In genomic region chr1:72825286-72825685, GRCm38 (mm10) we compare ENCODE assay signal across 7 mouse cellular contexts. TPM values are rescaled to one million over a fixed set of nuclear protein-coding genes. Genes with fewer than 3 reads are reported as not detected.
DNase-seq lines count a peak whose midpoint lies in the region; ATAC-seq and TF ChIP-seq lines count a peak whose summit lies in the region.

No protein-coding gene starts in this region.

- H3K4me1 ChIP-seq in lung, embryonic 14.5 days (ENCODE audit: insufficient read depth) = no peaks in the 10 kb centered on the region
- peaks cover 37% of the 10 kb centered on the region for H3K4me1 ChIP-seq in forebrain, embryonic 13.5 days
- H3K4me1 ChIP-seq in limb, embryonic 13.5 days = peaks cover 38% of the 10 kb centered on the region
- H3K4me1 ChIP-seq in stomach, embryonic 14.5 days (ENCODE audit: control insufficient read depth, insufficient read depth, low read length) = peaks cover 22% of the 10 kb centered on the region

- no peaks in the 10 kb centered on the region for H3K36me3 ChIP-seq in lung, embryonic 14.5 days (ENCODE audit: insufficient read depth)
- H3K36me3 ChIP-seq in forebrain, embryonic 13.5 days (ENCODE audit: poor library complexity, severe bottlenecking) = peaks cover 13% of the 10 kb centered on the region
- peaks cover 5% of the 10 kb centered on the region; the same call in 1 of the 2 replicates for H3K36me3 ChIP-seq in limb, embryonic 13.5 days
- H3K36me3 ChIP-seq in stomach, embryonic 14.5 days (ENCODE audit: control insufficient read depth, insufficient read depth, low read length) = peaks cover 6% of the 10 kb centered on the region; the same call in 1 of the 2 replicates

- H3K4me2 ChIP-seq in lung, embryonic 14.5 days = peak overlapping the region; percentile 98
- peak overlapping the region; percentile 76 for H3K4me2 ChIP-seq in forebrain, embryonic 13.5 days
- peak overlapping the region; percentile 98 for H3K4me2 ChIP-seq in limb, embryonic 13.5 days (replicated peaks)
- H3K4me2 ChIP-seq in stomach, embryonic 14.5 days (replicated peaks; ENCODE audit: low read depth, low read length) = peak overlapping the region; percentile 94

- peak overlapping the region; percentile 36; the same call in 1 of the 2 replicates for H3K27ac ChIP-seq in lung, embryonic 14.5 days (ENCODE audit: low read depth)
- H3K27ac ChIP-seq in forebrain, embryonic 13.5 days = peak overlapping the region; percentile 88; the same call in 1 of the 2 replicates
- peak overlapping the region; percentile 74; the same call in 1 of the 2 replicates for H3K27ac ChIP-seq in limb, embryonic 13.5 days
- H3K27ac ChIP-seq in stomach, embryonic 14.5 days (ENCODE audit: low read length) = peak overlapping the region; percentile 88; the same call in 1 of the 2 replicates

- peak; percentile 65 for DNase-seq in lung, embryonic 14.5 days
- DNase-seq in lung, postnatal 25 days (ENCODE audit: low spot score) = no peak
- no peak for DNase-seq in thymus, postnatal 10 days (ENCODE audit: low spot score in 2 of 2)
- no peak for DNase-seq in adrenal gland, postnatal 14 days

- no peak for ATAC-seq in lung, embryonic 14.5 days (ENCODE audit: insufficient read depth)
- ATAC-seq in forebrain, embryonic 13.5 days = no peak
- ATAC-seq in limb, embryonic 13.5 days (ENCODE audit: low FRiP score, low read depth) = no peak
- no peak for ATAC-seq in stomach, embryonic 14.5 days (ENCODE audit: insufficient number of reproducible peaks, insufficient read depth, low FRiP score, low read depth)

- TF ChIP-seq CTCF in lung, embryonic 14.5 days (IDR thresholded peaks at IDR 0.05; ENCODE audit: low read depth) = no peak

- peaks cover 24% of the 10 kb centered on the region; the same call in 1 of the 2 replicates for H3K27me3 ChIP-seq in lung, embryonic 14.5 days (ENCODE audit: insufficient read depth, low read length)
- H3K27me3 ChIP-seq in forebrain, embryonic 13.5 days = no peaks in the 10 kb centered on the region
- H3K27me3 ChIP-seq in limb, embryonic 13.5 days = no peaks in the 10 kb centered on the region
- no peaks in the 10 kb centered on the region for H3K27me3 ChIP-seq in stomach, embryonic 14.5 days (ENCODE audit: control insufficient read depth, insufficient read depth, low read length)

- H3K4me3 ChIP-seq in lung, embryonic 14.5 days (ENCODE audit: low read depth, low read length) = peak overlapping the region; percentile 63
- H3K4me3 ChIP-seq in forebrain, embryonic 13.5 days = peak overlapping the region; percentile 75
- peak overlapping the region; percentile 80 for H3K4me3 ChIP-seq in limb, embryonic 13.5 days
- H3K4me3 ChIP-seq in stomach, embryonic 14.5 days (ENCODE audit: low read depth, low read length) = peak overlapping the region; percentile 79

- no peaks in the 10 kb centered on the region for H3K9me3 ChIP-seq in lung, embryonic 14.5 days (ENCODE audit: low read depth, low read length)
- H3K9me3 ChIP-seq in forebrain, embryonic 13.5 days (replicated peaks) = no peaks in the 10 kb centered on the region
- no peaks in the 10 kb centered on the region for H3K9me3 ChIP-seq in limb, embryonic 13.5 days
- no peaks in the 10 kb centered on the region for H3K9me3 ChIP-seq in stomach, embryonic 14.5 days (ENCODE audit: control insufficient read depth, low read depth, low read length)

- peak overlapping the region; percentile 67 for H3K9ac ChIP-seq in lung, embryonic 14.5 days
- peak overlapping the region; percentile 90 for H3K9ac ChIP-seq in forebrain, embryonic 13.5 days
- H3K9ac ChIP-seq in limb, embryonic 13.5 days = peak overlapping the region; percentile 81
- H3K9ac ChIP-seq in stomach, embryonic 14.5 days (replicated peaks; ENCODE audit: low read depth, low read length) = peak overlapping the region; percentile 68

- 1% methylated on average over 20 of the region's 20 CpGs for WGBS in lung, embryonic 14.5 days
- WGBS in forebrain, embryonic 13.5 days = 0% methylated on average over 20 of the region's 20 CpGs
- under 1% methylated on average over 20 of the region's 20 CpGs for WGBS in limb, embryonic 13.5 days
- WGBS in stomach, embryonic 14.5 days = under 1% methylated on average over 20 of the region's 20 CpGs

RNA-seq across cellular contexts. Expression of gene Igfbp2, which starts 1.0 kb away (rescaled TPM):
- 321 and 352 TPM in 2 replicates for polyA plus RNA-seq in lung, embryonic 14.5 days (2014; fragmentation: Nextera tagmentation; extraction: Ambion mirVana)
- 319 and 349 TPM in 2 replicates for polyA plus RNA-seq in forebrain, embryonic 13.5 days (2015; fragmentation: Nextera tagmentation; extraction: Ambion mirVana)
- 344 and 367 TPM in 2 replicates for polyA plus RNA-seq in limb, embryonic 13.5 days (2015; fragmentation: Nextera tagmentation; extraction: Ambion mirVana)
- polyA plus RNA-seq in stomach, embryonic 14.5 days (2014; fragmentation: Nextera tagmentation; extraction: Ambion mirVana) = 631 and 633 TPM in 2 replicates
- total RNA-seq in adrenal gland, postnatal 14 days (2021) = 9.1 and 58.4 TPM in 2 replicates

RNA-seq across cellular contexts. Expression of gene Igfbp5, which starts 49.4 kb away (rescaled TPM):
- 48.5 and 51.8 TPM in 2 replicates for polyA plus RNA-seq in lung, embryonic 14.5 days (2014; fragmentation: Nextera tagmentation; extraction: Ambion mirVana)
- 20.9 and 30.9 TPM in 2 replicates for polyA plus RNA-seq in forebrain, embryonic 13.5 days (2015; fragmentation: Nextera tagmentation; extraction: Ambion mirVana)
- 129 and 140 TPM in 2 replicates for polyA plus RNA-seq in limb, embryonic 13.5 days (2015; fragmentation: Nextera tagmentation; extraction: Ambion mirVana)
- 126 and 127 TPM in 2 replicates for polyA plus RNA-seq in stomach, embryonic 14.5 days (2014; fragmentation: Nextera tagmentation; extraction: Ambion mirVana)
- total RNA-seq in adrenal gland, postnatal 14 days (2021) = 68.1 and 74.3 TPM in 2 replicates

Comparison
In these comparisons a context has a peak if more than half of its experiments do, and no peak if none do; other contexts are left out.
1. H3K27ac ChIP-seq: peak in every context shown above with its lines; median percentile 88 in forebrain, embryonic 13.5 days; 88 in stomach, embryonic 14.5 days; 74 in limb, embryonic 13.5 days; 36 in lung, embryonic 14.5 days.